Mouse (Mus musculus) lung, adult 2 months (tissue): ENCODE data around the gene Myom3. TPM values are rescaled to one million over a fixed set of nuclear protein-coding genes. Genes with fewer than 3 reads are reported as not detected.

ENCODE experiments used
- DNase-seq: peaks from one replicate; pipeline ENCODE4 v3.0.0; 2022
- H3K4me1 ChIP-seq: fragments of 200-500 bp; 2 replicates; pipeline ENCODE4 v1.6.1; 2011; ENCODE audit warnings: low read length; ENCODE audit not compliant: control insufficient read depth, insufficient read depth
- H3K4me3 ChIP-seq: fragments of 200-500 bp; replicated peaks from 2 replicates; pipeline ENCODE3; 2011; ENCODE audit warnings: low read depth, mild to moderate bottlenecking, control low read depth, low read length; ENCODE audit errors: extremely low read depth
- CTCF ChIP-seq: fragments of 200-500 bp; IDR thresholded peaks from 2 replicates; pipeline ENCODE4 v1.5.1; 2011; ENCODE audit warnings: mild to moderate bottlenecking, low read length, control low read depth; ENCODE audit not compliant: insufficient read depth
- POLR2A ChIP-seq: fragments of 200-500 bp; IDR thresholded peaks from 2 replicates; pipeline ENCODE4 v1.6.1; 2011; ENCODE audit warnings: low read depth, mild to moderate bottlenecking, control low read depth, low read length, borderline replicate concordance; ENCODE audit errors: extremely low read depth
- WGBS: fragments of 180-500 bp; shearing (Covaris S2); methylation state at CpG from one replicate; pipeline ENCODE4 v1.1.7; 2018; 5-methylcytosine and 5-hydroxymethylcytosine counted together
- polyA plus RNA-seq: library from polyadenylated mRNA; depleted of rRNA; stranded (reverse); fragments of >200 nt; gene quantifications from 2 replicates; pipeline ENCODE4 v1.2.3, GENCODE M21; 2012

Gene Myom3
- polyA plus RNA-seq, 1 experiment = 3.1 TPM

- 77% methylated on average over 3 of the region's 3 CpGs for WGBS
- Histone ChIP-seq H3K4me1 (no peaks in the 10 kb centered on the region), H3K4me3 (no peak overlapping the region)
- TF ChIP-seq POLR2A (no peak), CTCF (no peak)
- DNase-seq = no peak
These were observed 22.6 kb upstream of the Myom3 start for GRCm38 (mm10) chr4:135736903-135737302.

- H3K4me3 ChIP-seq = no peak overlapping the region
- no peaks in the 10 kb centered on the region for H3K4me1 ChIP-seq
- 39% methylated on average over 5 of the region's 5 CpGs for WGBS
- DNase-seq = no peak
- TF ChIP-seq CTCF (no peak), POLR2A (no peak)
These were observed 21.3 kb upstream of the Myom3 start for GRCm38 (mm10) chr4:135738237-135738636.

GRCm38 (mm10) chr4:135739148-135739547, 20.4 kb upstream of the Myom3 start:
- DNase-seq = no peak
- TF ChIP-seq CTCF = no peak
- TF ChIP-seq POLR2A = no peak
- H3K4me3 ChIP-seq = no peak overlapping the region
- H3K4me1 ChIP-seq = no peaks in the 10 kb centered on the region
- 52% methylated on average over 7 of the region's 7 CpGs for WGBS

- DNase-seq = no peak
- Histone ChIP-seq H3K4me3 (no peak overlapping the region), H3K4me1 (no peaks in the 10 kb centered on the region)
- TF ChIP-seq CTCF = no peak
- no peak for TF ChIP-seq POLR2A
- 94% methylated on average over 14 of the region's 14 CpGs for WGBS
These were observed 19.8 kb upstream of the Myom3 start for GRCm38 (mm10) chr4:135739672-135740071.

- H3K4me3 ChIP-seq = no peak overlapping the region
- no peak for DNase-seq
- TF ChIP-seq CTCF (no peak), POLR2A (no peak)
- WGBS = 14% methylated on average over 6 of the region's 6 CpGs
- H3K4me1 ChIP-seq = no peaks in the 10 kb centered on the region
These were observed 16.0 kb upstream of the Myom3 start for GRCm38 (mm10) chr4:135743520-135743919.

- no peaks in the 10 kb centered on the region for H3K4me1 ChIP-seq
- WGBS = 27% methylated on average over 16 of the region's 16 CpGs
- no peak for TF ChIP-seq POLR2A
- TF ChIP-seq CTCF = no peak
- DNase-seq = no peak
- H3K4me3 ChIP-seq = no peak overlapping the region
These were observed 14.6 kb upstream of the Myom3 start for GRCm38 (mm10) chr4:135744726-135745448.

GRCm38 (mm10) chr4:135745613-135746012, 13.9 kb upstream of the Myom3 start:
- TF ChIP-seq POLR2A (no peak), CTCF (no peak)
- DNase-seq = no peak
- 57% methylated on average over 10 of the region's 10 CpGs for WGBS
- Histone ChIP-seq H3K4me3 (no peak overlapping the region), H3K4me1 (no peaks in the 10 kb centered on the region)

- DNase-seq = no peak
- Histone ChIP-seq H3K4me3 (no peak overlapping the region), H3K4me1 (no peaks in the 10 kb centered on the region)
- 73% methylated on average over 8 of the region's 8 CpGs for WGBS
- no peak for TF ChIP-seq CTCF
- TF ChIP-seq POLR2A = no peak
These were observed 8.6 kb upstream of the Myom3 start for GRCm38 (mm10) chr4:135750896-135751295.

- WGBS = 65% methylated on average over 7 of the region's 7 CpGs
- H3K4me1 ChIP-seq = no peaks in the 10 kb centered on the region
- no peak for DNase-seq
These were observed 7.3 kb upstream of the Myom3 start for GRCm38 (mm10) chr4:135752106-135752778.

GRCm38 (mm10) chr4:135752779-135753164, 6.7 kb upstream of the Myom3 start:
- no peak for TF ChIP-seq CTCF
- DNase-seq = no peak
- 69% methylated on average over 8 of the region's 8 CpGs for WGBS

More at GRCm38 (mm10) chr4:135752106-135752778, 7.3 kb upstream of the Myom3 start:
- H3K4me3 ChIP-seq = no peak overlapping the region
- TF ChIP-seq CTCF = no peak

More at GRCm38 (mm10) chr4:135752779-135753164, 6.7 kb upstream of the Myom3 start:
- no peak overlapping the region for H3K4me3 ChIP-seq
- no peaks in the 10 kb centered on the region for H3K4me1 ChIP-seq
